Mouse (Mus musculus): ENCODE data around the gene Gm42417. TPM values are rescaled to one million over a fixed set of nuclear protein-coding genes. Genes with fewer than 3 reads are reported as not detected.

The Gm42417 gene
- polyA plus RNA-seq, 1 experiment from 2014 or later: not detected

DNA sequence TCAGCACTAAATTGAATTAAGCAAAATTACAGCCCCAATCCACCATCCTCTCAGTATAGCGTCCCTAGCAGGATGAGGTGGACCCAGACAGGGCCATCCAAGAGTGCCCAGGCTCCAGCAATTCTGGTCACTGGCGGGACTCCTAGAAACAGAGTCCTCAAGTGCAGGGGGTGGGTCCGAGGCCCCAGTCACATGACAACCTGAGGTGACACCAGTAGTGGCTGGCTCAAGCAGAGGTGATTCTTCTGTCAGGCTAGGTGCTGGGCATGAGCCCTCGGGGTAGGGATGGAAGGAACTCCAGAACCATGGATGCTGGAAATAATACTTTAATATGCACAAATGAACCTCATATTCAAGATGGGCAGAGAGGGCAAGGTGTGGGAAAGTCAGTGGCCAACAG lies 23.2 kb upstream of the Gm42417 start:
- H3K4me2 ChIP-seq (replicated peaks): no peak overlapping the region
- no peak overlapping the region for H3K4me3 ChIP-seq
- 67% methylated on average over 4 of the region's 4 CpGs for WGBS
- no peaks in the 10 kb centered on the region for H3K36me3 ChIP-seq
- ATAC-seq (ENCODE audit: low FRiP score, low read depth): no peak
- peaks cover 19% of the 10 kb centered on the region for H3K4me1 ChIP-seq
- no peaks in the 10 kb centered on the region for H3K9me3 ChIP-seq
- no peak overlapping the region for H3K9ac ChIP-seq
- H3K27ac ChIP-seq: no peak overlapping the region
- no peaks in the 10 kb centered on the region; the same call in 1 of the 2 replicates for H3K27me3 ChIP-seq (replicated peaks)

DNA sequence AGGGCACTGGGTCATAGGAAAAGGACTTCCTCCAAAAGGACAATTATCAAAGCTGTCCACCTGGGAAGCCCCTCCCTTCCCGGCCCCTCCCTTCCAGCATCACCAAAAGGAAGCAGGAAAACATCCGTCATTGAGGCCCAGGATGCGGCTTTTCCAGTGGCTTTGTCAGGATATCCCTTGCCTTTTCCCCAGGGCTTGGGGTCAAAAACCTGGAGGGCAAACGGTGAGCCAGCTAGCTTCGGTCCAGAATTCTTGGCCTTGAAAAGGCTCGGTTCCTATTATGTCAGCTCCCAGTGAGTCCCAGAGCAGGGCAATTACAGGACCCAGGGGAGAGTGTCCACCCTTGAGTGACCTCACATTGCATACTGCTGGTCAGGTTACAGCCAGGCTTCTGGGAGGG lies 21.7 kb upstream of the Gm42417 start:
- H3K27me3 ChIP-seq (replicated peaks): no peaks in the 10 kb centered on the region; the same call in 1 of the 2 replicates
- no peak for ATAC-seq (ENCODE audit: low FRiP score, low read depth)
- WGBS: 47% methylated on average over 6 of the region's 6 CpGs

GRCm38 (mm10) chr1:36559888-36560287 lies 20.7 kb upstream of the Gm42417 start:
- Histone ChIP-seq H3K27me3 (replicated peaks) (no peaks in the 10 kb centered on the region; the same call in 1 of the 2 replicates), H3K36me3 (peaks cover 4% of the 10 kb centered on the region; the same call in 1 of the 2 replicates), H3K9me3 (no peaks in the 10 kb centered on the region), H3K4me3 (no peak overlapping the region), H3K4me1 (peaks cover 25% of the 10 kb centered on the region), H3K27ac (no peak overlapping the region), H3K9ac (no peak overlapping the region), H3K4me2 (replicated peaks) (no peak overlapping the region)
- ATAC-seq (ENCODE audit: low FRiP score, low read depth): no peak
- WGBS: 77% methylated on average over 5 of the region's 5 CpGs

More for the DNA sequence above, 21.7 kb upstream of the Gm42417 start:
- H3K4me3 ChIP-seq: no peak overlapping the region
- H3K36me3 ChIP-seq: no peaks in the 10 kb centered on the region
- peaks cover 15% of the 10 kb centered on the region for H3K4me1 ChIP-seq
- H3K4me2 ChIP-seq (replicated peaks): no peak overlapping the region
- H3K9ac ChIP-seq: no peak overlapping the region
- H3K27ac ChIP-seq: no peak overlapping the region
- no peaks in the 10 kb centered on the region for H3K9me3 ChIP-seq

GRCm38 (mm10) chr1:36559256-36559655 lies 20.0 kb upstream of the Gm42417 start:
- Histone ChIP-seq H3K4me2 (replicated peaks) (peak overlapping the region; percentile 95), H3K27me3 (replicated peaks) (no peaks in the 10 kb centered on the region; the same call in 1 of the 2 replicates), H3K4me1 (peaks cover 31% of the 10 kb centered on the region), H3K9me3 (no peaks in the 10 kb centered on the region), H3K4me3 (no peak overlapping the region), H3K36me3 (peaks cover 11% of the 10 kb centered on the region), H3K27ac (no peak overlapping the region), H3K9ac (no peak overlapping the region)
- 11% methylated on average over 4 of the region's 4 CpGs for WGBS
- ATAC-seq (ENCODE audit: low FRiP score, low read depth): no peak

DNA sequence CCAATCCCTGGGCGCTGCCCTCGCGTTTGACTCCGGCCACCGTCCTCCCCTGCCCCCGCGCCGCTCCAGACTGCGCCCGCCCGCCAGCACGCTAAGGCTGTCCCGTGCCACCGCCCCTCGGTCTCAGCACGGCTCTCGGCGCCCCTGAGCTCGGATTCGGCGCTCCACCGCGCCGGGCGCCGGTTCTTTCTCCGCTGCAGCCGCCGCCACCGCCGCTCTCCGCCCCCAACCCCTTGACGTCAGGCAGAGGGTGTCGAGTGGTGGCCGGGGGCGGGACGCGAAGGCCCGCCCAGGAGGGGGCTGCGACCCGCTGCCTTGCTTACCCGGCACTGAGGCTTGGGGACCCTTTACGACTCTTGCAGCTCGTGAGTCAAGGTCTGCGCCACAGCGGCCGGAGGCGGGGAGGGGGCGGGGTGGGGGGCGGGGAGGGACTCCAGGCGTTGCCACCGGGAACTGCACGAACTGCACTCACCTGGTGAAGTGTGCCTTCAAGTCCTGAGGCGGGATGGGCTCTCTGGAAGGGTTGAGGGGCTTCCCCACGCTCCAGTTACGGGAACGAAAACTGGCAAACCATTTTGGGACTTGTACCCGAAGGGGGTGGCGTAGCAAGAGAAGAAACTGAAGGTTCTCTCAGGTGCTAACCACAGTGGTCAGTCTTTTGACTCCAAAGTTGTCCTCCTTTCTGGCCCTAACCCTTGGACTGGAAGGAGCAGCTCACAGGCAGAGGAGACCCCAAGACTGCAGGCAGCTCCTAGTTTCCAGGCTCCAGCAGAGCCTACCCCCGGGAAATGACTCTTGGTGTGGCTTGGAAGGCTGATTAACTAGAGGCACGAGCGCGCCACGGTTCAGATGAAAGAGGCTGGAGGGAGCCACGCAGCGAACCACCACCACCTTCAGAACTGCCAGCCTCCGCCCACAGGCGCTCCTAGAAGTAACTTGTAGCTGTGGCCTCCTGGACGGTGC lies 19.1 kb upstream of the Gm42417 start, which contains the start of gene Sema4c:
TSS of gene Sema4c (minus strand) at position 319 of the 963 bp plus-strand sequence.
- H3K4me1 ChIP-seq: peaks cover 39% of the 10 kb centered on the region

GRCm38 (mm10) chr1:36557457-36558011 lies 18.3 kb upstream of the Gm42417 start:
- Histone ChIP-seq H3K9ac (peak overlapping the region; percentile 98), H3K4me1 (peaks cover 39% of the 10 kb centered on the region), H3K9me3 (no peaks in the 10 kb centered on the region), H3K4me2 (replicated peaks) (peak overlapping the region; percentile 95), H3K4me3 (peak overlapping the region; percentile 91), H3K36me3 (peaks cover 28% of the 10 kb centered on the region), H3K27me3 (replicated peaks) (no peaks in the 10 kb centered on the region), H3K27ac (peak overlapping the region; percentile 98)
- under 1% methylated on average over 48 of the region's 48 CpGs for WGBS
- peak; percentile 50 for ATAC-seq (ENCODE audit: low FRiP score, low read depth)

More for the DNA sequence above, 19.1 kb upstream of the Gm42417 start, which contains the start of gene Sema4c:
- peak within 1 kb of the TSS; percentile 95 for H3K4me2 ChIP-seq (replicated peaks)
- H3K4me3 ChIP-seq: peak within 1 kb of the TSS; percentile 91
- H3K9me3 ChIP-seq: no peaks in the 10 kb centered on the region
- peak within 1 kb of the TSS; percentile 98 for H3K27ac ChIP-seq
- H3K27me3 ChIP-seq (replicated peaks): no peaks in the 10 kb centered on the region; the same call in 1 of the 2 replicates
- under 1% methylated on average over 67 of the region's 69 CpGs for WGBS
- peaks cover 20% of the 10 kb centered on the region for H3K36me3 ChIP-seq
- H3K9ac ChIP-seq: peak within 1 kb of the TSS; percentile 98
- peak; percentile 63 for ATAC-seq (ENCODE audit: low FRiP score, low read depth)

DNA sequence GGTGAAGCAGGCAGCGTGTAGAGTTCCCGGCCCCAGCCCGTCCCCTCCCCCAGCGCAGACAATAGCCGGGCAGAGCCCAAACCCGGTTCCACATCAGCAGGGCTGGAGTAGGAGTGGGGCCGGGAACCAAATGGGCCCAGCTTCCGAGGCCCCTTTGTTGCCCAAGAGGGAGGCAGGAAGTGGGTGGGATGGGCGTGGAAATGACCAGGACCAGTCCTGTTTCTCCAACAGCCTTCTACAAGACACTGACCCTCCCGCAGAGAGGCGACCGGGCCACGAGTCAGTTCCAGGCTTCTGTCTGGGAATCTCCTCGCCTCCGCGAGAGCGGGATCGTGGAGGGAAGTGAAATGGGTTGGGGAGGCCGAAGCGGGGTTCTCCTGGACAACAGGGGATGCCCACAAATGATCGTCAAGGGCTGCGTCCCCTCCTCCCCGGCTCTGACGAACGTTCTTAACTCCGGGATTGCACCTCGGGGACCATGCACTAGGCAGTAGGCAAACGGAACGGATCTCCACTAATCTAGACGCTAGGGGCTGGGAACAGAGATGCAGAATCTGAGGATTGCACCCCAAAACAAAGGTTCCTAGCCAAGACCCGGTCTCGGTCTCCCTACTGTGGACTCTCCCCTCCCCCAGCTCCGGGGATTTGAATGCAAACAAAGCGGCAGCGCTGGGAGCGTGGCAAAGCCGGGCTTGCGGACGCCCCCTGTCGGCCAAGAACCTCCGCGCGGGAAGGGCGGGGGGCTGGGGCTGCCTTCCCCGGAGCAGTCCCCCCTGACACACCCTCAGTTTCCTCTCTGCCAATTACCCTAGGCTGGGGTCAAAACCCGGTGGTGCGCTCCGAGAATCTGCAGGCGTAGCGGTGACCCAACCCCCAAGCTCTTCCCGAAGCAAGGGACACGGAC lies 17.6 kb upstream of the Gm42417 start:
- H3K9ac ChIP-seq: peak overlapping the region; percentile 98
- H3K4me1 ChIP-seq: peaks cover 39% of the 10 kb centered on the region
- peak overlapping the region; percentile 91 for H3K4me3 ChIP-seq
- peak overlapping the region; percentile 95 for H3K4me2 ChIP-seq (replicated peaks)
- H3K36me3 ChIP-seq: peaks cover 35% of the 10 kb centered on the region
- H3K27ac ChIP-seq: peak overlapping the region; percentile 98
- H3K27me3 ChIP-seq (replicated peaks): no peaks in the 10 kb centered on the region
- H3K9me3 ChIP-seq: no peaks in the 10 kb centered on the region
- WGBS: under 1% methylated on average over 52 of the region's 52 CpGs
- peak; percentile 80 for ATAC-seq (ENCODE audit: low FRiP score, low read depth)

DNA sequence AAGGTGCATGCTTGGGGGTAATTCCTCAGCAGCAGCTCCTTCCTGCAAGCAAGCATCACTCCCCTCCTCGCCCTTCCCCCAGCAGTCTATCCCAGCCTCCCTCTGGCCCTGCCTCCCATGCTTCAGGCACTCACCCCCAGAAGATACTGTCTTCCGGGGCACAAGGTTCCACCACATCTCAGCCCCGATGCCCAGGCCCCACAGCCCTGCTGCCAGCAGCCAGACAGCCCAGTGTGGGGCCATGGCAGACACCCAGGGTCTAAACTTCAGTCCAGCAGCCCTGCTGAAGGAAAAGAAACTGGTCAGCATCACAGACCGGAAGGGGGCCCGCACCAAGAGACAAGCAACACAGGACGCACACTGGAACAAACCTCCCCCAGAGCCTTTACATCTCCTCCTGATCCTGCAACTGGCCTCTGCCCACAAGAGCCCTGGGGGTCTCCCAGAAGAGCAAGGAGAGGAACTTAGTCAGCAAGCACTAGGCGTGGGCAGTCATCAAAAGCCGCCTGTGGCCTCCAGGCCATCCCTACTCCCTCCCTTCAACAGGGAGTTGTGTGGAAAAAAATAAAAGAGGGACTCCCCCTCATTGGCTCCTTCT lies 16.7 kb upstream of the Gm42417 start:
- H3K4me1 ChIP-seq: peaks cover 41% of the 10 kb centered on the region
- ATAC-seq (ENCODE audit: low FRiP score, low read depth): no peak

GRCm38 (mm10) chr1:36554633-36555399 lies 15.6 kb upstream of the Gm42417 start:
- H3K27me3 ChIP-seq (replicated peaks): no peaks in the 10 kb centered on the region
- 61% methylated on average over 21 of the region's 21 CpGs for WGBS
- peaks cover 44% of the 10 kb centered on the region for H3K4me1 ChIP-seq
- H3K36me3 ChIP-seq: peaks cover 55% of the 10 kb centered on the region
- peak overlapping the region; percentile 91 for H3K4me3 ChIP-seq
- 0 out of 2 replicates have a peak overlapping the region, but pooled peaks have one; percentile 98 for H3K27ac ChIP-seq
- peak overlapping the region; percentile 98 for H3K9ac ChIP-seq
- ATAC-seq (ENCODE audit: low FRiP score, low read depth): no peak
- peak overlapping the region; percentile 95 for H3K4me2 ChIP-seq (replicated peaks)
- no peaks in the 10 kb centered on the region for H3K9me3 ChIP-seq

More for the DNA sequence above, 16.7 kb upstream of the Gm42417 start:
- Histone ChIP-seq H3K9ac (peak overlapping the region; percentile 98), H3K27ac (peak overlapping the region; percentile 98), H3K4me3 (peak overlapping the region; percentile 91), H3K27me3 (replicated peaks) (no peaks in the 10 kb centered on the region), H3K4me2 (replicated peaks) (peak overlapping the region; percentile 95), H3K9me3 (no peaks in the 10 kb centered on the region), H3K36me3 (peaks cover 44% of the 10 kb centered on the region)
- WGBS: 3% methylated on average over 8 of the region's 8 CpGs

- Histone ChIP-seq H3K4me3 (no peak overlapping the region), H3K4me2 (replicated peaks) (no peak overlapping the region), H3K9me3 (no peaks in the 10 kb centered on the region), H3K36me3 (peaks cover 72% of the 10 kb centered on the region), H3K27ac (no peak overlapping the region), H3K27me3 (replicated peaks) (no peaks in the 10 kb centered on the region), H3K4me1 (peaks cover 52% of the 10 kb centered on the region), H3K9ac (no peak overlapping the region)
- ATAC-seq (ENCODE audit: low FRiP score, low read depth): no peak
- WGBS: 91% methylated on average over 16 of the region's 16 CpGs
Observed at GRCm38 (mm10) chr1:36552506-36552905, 13.3 kb upstream of the Gm42417 start.
